Mouse (Mus musculus) embryonic facial prominence, embryonic 11.5 days (tissue): Measurements from ENCODE around the gene Fbxo33. TPM values are rescaled to one million over a fixed set of nuclear protein-coding genes. Genes with fewer than 3 reads are reported as not detected.
"Not testable (repeated sequence)": the region's sequence is repeated elsewhere in the genome, so short reads cannot be mapped to it uniquely, and the experiment has no call there.

Experiments used
- ATAC-seq: fragments of 200-750 bp; cut with Nextera tagmentation; replicated peaks from 2 replicates; pipeline ENCODE4 v1.8.0; 2017; ENCODE audit warnings: low read depth; ENCODE audit not compliant: insufficient number of reproducible peaks, low FRiP score, low TSS enrichment
- DNase-seq: peaks from one replicate; pipeline ENCODE4 v3.0.0-alpha.2; 2015; ENCODE audit warnings: low spot score
- H3K27ac ChIP-seq: fragments of 300-500 bp; sonication (generic); replicated peaks from 2 replicates; pipeline ENCODE4 v1.5.1; 2014; ENCODE audit warnings: mild to moderate bottlenecking, low read depth, low read length, control low read depth
- H3K27me3 ChIP-seq: fragments of 300-500 bp; sonication (generic); 2 replicates; pipeline ENCODE4 v1.6.1; 2014; ENCODE audit warnings: mild to moderate bottlenecking, low read length, moderate library complexity, mixed read lengths; ENCODE audit not compliant: control insufficient read depth, insufficient read depth
- H3K36me3 ChIP-seq: fragments of 300-500 bp; sonication (generic); replicated peaks from 2 replicates; pipeline ENCODE4 v1.6.1; 2014; ENCODE audit warnings: low read depth, mild to moderate bottlenecking, low read length, moderate library complexity, mixed read lengths; ENCODE audit not compliant: control insufficient read depth, insufficient read depth
- H3K4me1 ChIP-seq: fragments of 300-500 bp; sonication (generic); 2 replicates; pipeline ENCODE4 v1.6.1; 2014; ENCODE audit warnings: low read length, mixed read lengths; ENCODE audit not compliant: control insufficient read depth, insufficient read depth
- H3K4me2 ChIP-seq: fragments of 300-500 bp; sonication (generic); 2 replicates; pipeline ENCODE4 v1.6.1; 2014; ENCODE audit warnings: low read depth, mild to moderate bottlenecking, control low read depth, low read length, moderate library complexity
- H3K4me3 ChIP-seq: fragments of 300-500 bp; sonication (generic); 2 replicates; pipeline ENCODE4 v1.5.1; 2014; ENCODE audit warnings: low read depth, low read length, control low read depth
- H3K9ac ChIP-seq: fragments of 300-500 bp; sonication (generic); replicated peaks from 2 replicates; pipeline ENCODE4 v1.6.1; 2014; ENCODE audit warnings: mild to moderate bottlenecking, control low read depth, low read length
- H3K9me3 ChIP-seq: fragments of 300-500 bp; sonication (generic); replicated peaks from 2 replicates; pipeline ENCODE4 v1.6.1; 2016; ENCODE audit warnings: mild to moderate bottlenecking, low read length, inconsistent platforms, mixed read lengths; ENCODE audit not compliant: control insufficient read depth
- WGBS: fragments of 180-500 bp; shearing (Covaris S2); extraction: QIAGEN DNeasy Blood & Tissue Kit; methylation state at CpG from one replicate; pipeline ENCODE4 v1.1.7; 2014; 5-methylcytosine and 5-hydroxymethylcytosine counted together
- polyA plus RNA-seq: library from polyadenylated mRNA; unstranded; fragments of >200 nt; fragmentation: Nextera tagmentation; extraction: Ambion mirVana; gene quantifications from 2 replicates; pipeline ENCODE4 v1.2.1, GENCODE M21; 2014

Fbxo33 gene
- polyA plus RNA-seq, 1 experiment from 2014 or later, result 9.6 TPM

GRCm38 (mm10) chr12:59248969-59249368 lies 29.4 kb upstream of the Fbxo33 start:
- 85% methylated on average over 1 of the region's 1 CpGs for WGBS
- ATAC-seq, result no peak
- Histone ChIP-seq H3K36me3 (no peaks in the 10 kb centered on the region), H3K27me3 (no peaks in the 10 kb centered on the region), H3K27ac (no peak overlapping the region), H3K4me3 (no peak overlapping the region), H3K9me3 (no peaks in the 10 kb centered on the region), H3K4me2 (no peak overlapping the region), H3K9ac (no peak overlapping the region), H3K4me1 (no peaks in the 10 kb centered on the region)
- no peak for DNase-seq

DNA sequence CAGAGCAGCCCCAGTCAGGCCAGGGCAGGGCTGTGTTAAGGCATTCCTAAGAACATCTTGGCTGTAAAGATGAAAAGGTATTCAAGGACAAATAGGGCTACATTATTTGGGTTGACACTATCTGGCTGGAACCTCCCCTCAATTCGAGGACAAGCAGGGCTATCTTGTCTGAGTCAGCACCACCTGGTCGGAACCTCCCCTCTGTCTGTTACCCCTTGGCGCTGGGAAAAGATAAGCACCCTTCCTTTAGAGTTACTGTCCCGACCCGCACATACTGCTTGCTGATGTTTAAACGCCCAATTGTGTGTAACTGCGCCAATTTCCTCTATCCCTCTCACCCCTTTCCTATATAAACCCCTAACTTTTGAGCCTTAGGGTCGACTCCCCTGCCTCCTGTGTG lies 21.5 kb upstream of the Fbxo33 start:
- H3K27ac ChIP-seq, H3K9me3 ChIP-seq, H3K27me3 ChIP-seq, H3K4me2 ChIP-seq, H3K4me1 ChIP-seq, H3K36me3 ChIP-seq, H3K9ac ChIP-seq, H3K4me3 ChIP-seq, DNase-seq, ATAC-seq: not testable (repeated sequence)
- 92% methylated on average over 8 of the region's 8 CpGs for WGBS

- no peak for DNase-seq
- no peaks in the 10 kb centered on the region for H3K4me1 ChIP-seq
- no peak overlapping the region for H3K4me3 ChIP-seq
- no peak for ATAC-seq
- 84% methylated on average over 5 of the region's 5 CpGs for WGBS
- H3K9ac ChIP-seq, result no peak overlapping the region
- H3K9me3 ChIP-seq, result no peaks in the 10 kb centered on the region
- H3K27ac ChIP-seq, result no peak overlapping the region
- no peak overlapping the region for H3K4me2 ChIP-seq
- no peaks in the 10 kb centered on the region for H3K27me3 ChIP-seq
- H3K36me3 ChIP-seq, result no peaks in the 10 kb centered on the region
These were observed 18.9 kb upstream of the Fbxo33 start for GRCm38 (mm10) chr12:59238434-59238833.

- H3K36me3 ChIP-seq, result no peaks in the 10 kb centered on the region
- no peaks in the 10 kb centered on the region for H3K9me3 ChIP-seq
- ATAC-seq, result no peak
- DNase-seq, result peak; percentile 4
- H3K4me3 ChIP-seq, result no peak overlapping the region
- no peaks in the 10 kb centered on the region for H3K27me3 ChIP-seq
- no peaks in the 10 kb centered on the region for H3K4me1 ChIP-seq
- H3K4me2 ChIP-seq, result no peak overlapping the region
- 92% methylated on average over 5 of the region's 5 CpGs for WGBS
- H3K27ac ChIP-seq, result no peak overlapping the region
- H3K9ac ChIP-seq, result no peak overlapping the region
These were observed 8.9 kb upstream of the Fbxo33 start for GRCm38 (mm10) chr12:59228401-59228800.

DNA sequence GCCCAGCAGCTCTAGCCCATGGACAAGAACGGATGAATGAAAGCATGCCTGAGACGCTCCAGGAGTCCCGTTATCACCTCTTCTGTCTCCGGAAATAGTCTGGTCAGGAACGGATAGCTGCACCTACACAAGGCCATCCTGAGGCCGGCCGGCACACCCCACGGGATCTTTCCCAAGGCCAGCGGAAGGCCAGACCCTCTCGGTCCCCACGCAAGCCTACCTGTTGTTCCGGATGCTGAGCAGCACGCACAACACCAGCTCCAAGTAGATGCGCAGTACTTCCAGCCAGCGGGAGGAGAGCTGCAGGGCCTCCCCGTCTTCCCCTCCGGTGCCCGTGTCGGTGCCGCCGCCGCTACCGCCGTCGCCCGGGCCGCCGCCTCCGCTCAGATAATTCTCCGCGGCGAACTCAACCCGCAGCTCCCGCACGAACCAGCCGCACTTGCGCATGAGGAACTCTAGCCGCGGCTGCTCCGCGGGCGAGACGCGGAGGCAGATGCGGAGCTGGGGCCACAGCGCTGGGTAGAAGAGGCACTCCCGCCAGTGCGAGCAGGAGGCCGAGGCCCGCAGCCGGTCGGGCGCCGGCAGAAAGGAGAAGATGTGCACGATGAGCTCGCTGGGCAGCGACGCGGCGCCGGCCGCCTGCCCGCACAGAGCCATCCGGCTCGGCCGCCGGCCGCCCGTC lies 744 bp downstream of the Fbxo33 start:
- WGBS, result under 1% methylated on average over 69 of the region's 69 CpGs
- no peaks in the 10 kb centered on the region for H3K4me1 ChIP-seq
- ATAC-seq (peak; percentile 34; the same call in 1 of the 2 replicates), DNase-seq (peak; percentile 5)
- H3K9me3 ChIP-seq, result no peaks in the 10 kb centered on the region
- H3K4me2 ChIP-seq, result peak overlapping the region; percentile 81
- peak overlapping the region; percentile 78 for H3K27ac ChIP-seq
- H3K4me3 ChIP-seq, result peak overlapping the region; percentile 95
- H3K9ac ChIP-seq, result peak overlapping the region; percentile 80
- H3K27me3 ChIP-seq, result no peaks in the 10 kb centered on the region
- no peaks in the 10 kb centered on the region for H3K36me3 ChIP-seq

DNA sequence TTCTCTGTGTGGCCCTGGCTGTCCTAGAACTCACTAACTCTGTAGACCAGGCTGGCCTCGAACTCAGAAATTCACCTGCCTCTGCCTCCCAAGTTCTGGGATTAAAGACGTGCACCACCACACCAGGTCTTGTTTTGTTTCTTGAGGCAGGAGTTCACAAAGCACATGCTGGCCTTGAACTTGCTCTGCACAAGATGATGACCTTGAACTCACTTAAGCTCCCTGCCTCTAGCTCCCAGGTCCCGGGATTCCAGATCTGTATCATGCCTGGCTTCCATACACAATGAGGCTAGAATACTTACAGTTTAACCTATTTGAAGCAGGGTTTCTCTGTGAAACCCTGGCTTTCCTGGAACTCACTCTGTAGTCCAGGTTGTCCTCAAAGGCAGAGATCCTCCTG lies 2.2 kb downstream of the Fbxo33 start:
- Histone ChIP-seq H3K9me3 (no peaks in the 10 kb centered on the region), H3K4me2 (no peak overlapping the region), H3K4me3 (no peak overlapping the region), H3K9ac (no peak overlapping the region), H3K27ac (no peak overlapping the region), H3K27me3 (no peaks in the 10 kb centered on the region), H3K36me3 (no peaks in the 10 kb centered on the region), H3K4me1 (no peaks in the 10 kb centered on the region)
- ATAC-seq, result no peak
- WGBS, result 86% methylated on average over 3 of the region's 3 CpGs
- DNase-seq, result no peak

DNA sequence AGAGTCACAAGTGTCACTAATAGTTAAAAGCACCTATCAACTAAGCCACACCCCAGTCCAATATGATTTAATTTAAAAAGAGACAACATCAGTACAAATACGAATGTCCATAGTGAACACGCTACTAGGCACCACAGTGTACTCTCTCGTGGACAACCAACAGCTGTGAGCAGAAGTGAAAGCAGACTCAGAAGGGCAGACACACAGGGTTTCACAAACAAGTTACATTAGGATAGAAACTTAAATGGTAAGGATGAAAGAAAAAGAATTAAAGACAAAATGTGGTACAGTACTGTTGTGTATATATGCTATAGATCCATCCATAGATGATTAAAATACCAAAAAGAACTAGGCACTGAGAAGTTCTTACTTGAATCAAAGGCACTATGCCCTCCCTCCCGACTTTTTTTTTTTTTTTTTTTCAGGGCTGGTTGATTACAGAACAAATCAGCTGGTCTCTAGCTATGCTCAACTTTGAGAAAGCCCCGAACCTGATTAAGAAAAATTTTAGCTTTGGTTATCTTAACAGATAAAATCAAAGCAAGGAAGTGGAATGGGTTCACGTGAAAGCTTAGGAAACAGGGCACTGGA lies 2.8 kb downstream of the Fbxo33 start:
- H3K4me3 ChIP-seq, result no peak overlapping the region
- ATAC-seq (no peak), DNase-seq (no peak)
- H3K27me3 ChIP-seq, result no peaks in the 10 kb centered on the region
- H3K4me2 ChIP-seq, result no peak overlapping the region
- no peaks in the 10 kb centered on the region for H3K36me3 ChIP-seq
- no peak overlapping the region for H3K9ac ChIP-seq
- H3K4me1 ChIP-seq, result no peaks in the 10 kb centered on the region
- H3K27ac ChIP-seq, result no peak overlapping the region
- H3K9me3 ChIP-seq, result no peaks in the 10 kb centered on the region
- WGBS, result 83% methylated on average over 6 of the region's 6 CpGs

DNA sequence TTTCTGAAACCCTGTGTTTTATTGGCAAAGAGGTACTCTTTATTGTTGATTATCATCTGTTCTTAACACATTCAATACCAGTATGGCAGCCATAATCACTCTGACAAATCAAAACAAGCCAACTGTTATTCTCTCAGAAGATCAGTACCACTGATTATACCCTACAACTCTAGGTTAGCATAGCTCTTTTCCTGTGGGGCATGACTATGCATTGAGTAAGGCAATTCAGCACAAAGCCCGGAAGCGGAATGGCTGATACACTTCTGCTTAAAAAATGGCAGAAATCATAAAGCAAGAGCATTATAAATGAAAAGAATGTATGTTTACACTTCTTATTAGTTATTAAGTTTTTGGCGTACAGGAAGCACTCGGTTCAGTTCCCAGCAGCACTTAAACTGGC lies 3.3 kb downstream of the Fbxo33 start:
- Histone ChIP-seq H3K4me1 (no peaks in the 10 kb centered on the region), H3K36me3 (no peaks in the 10 kb centered on the region), H3K27ac (no peak overlapping the region), H3K4me2 (no peak overlapping the region), H3K9ac (no peak overlapping the region), H3K9me3 (no peaks in the 10 kb centered on the region), H3K27me3 (no peaks in the 10 kb centered on the region), H3K4me3 (no peak overlapping the region)
- 95% methylated on average over 4 of the region's 4 CpGs for WGBS
- DNase-seq (no peak), ATAC-seq (no peak)
